Mouse (Mus musculus): ENCODE measurements around the gene Gfpt1.

DNA sequence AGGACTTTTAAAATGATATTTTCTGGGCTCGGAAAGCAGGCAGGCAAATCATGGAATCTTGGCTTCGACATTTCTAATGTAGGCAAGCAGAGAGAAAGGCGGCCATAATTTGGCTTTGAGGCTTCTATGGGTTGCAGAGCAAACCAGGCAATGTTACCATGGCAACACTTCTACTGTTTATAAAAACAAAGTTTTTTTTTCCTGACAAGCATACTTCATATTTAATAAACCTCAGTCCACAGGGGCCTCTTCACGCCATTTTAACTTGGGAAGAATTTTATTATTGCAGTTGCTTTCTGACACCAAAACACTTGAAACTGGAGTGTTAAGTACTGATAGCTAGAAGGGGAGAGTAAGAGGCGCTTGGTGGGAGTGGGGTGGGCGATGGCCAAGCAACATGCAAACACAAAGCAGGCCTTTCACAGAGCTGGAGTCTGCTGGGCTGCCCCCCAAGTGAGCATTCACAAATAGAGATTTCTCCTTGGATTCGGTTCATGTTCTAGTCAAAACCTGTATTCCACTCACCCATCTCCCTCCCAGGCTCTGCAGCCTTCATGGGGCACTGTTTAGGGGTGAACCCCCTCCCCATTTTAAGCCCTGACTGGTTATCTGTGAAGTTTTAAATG, 57.1 kb downstream of the Gfpt1 start:
- no peak for TF ChIP-seq CTCF (conservative IDR thresholded peaks at IDR 0.05; ENCODE audit: low read length)
- no peak for TF ChIP-seq POU5F1 (IDR thresholded peaks at IDR 0.05; ENCODE audit: borderline replicate concordance, low read length)
- no peak for TF ChIP-seq NANOG (IDR thresholded peaks at IDR 0.05; ENCODE audit: borderline replicate concordance, low read length)

All from E14TG2a.4 (cell line).